Mouse (Mus musculus) telencephalon, adult 2 months (tissue): Measurements from ENCODE around the gene Gdpd1.
A peak's percentile ranks its signal among the peaks of the same experiment; 100 is the strongest.
"Not testable (repeated sequence)": the region's sequence is repeated elsewhere in the genome, so short reads cannot be mapped to it uniquely, and the experiment has no call there.

Experiments used
- DNase-seq: peaks from one replicate; pipeline ENCODE4 v3.0.0-alpha.2; 2011; ENCODE audit warnings: low read depth, low spot score

The Gdpd1 gene

GRCm38 (mm10) chr11:87073866-87074440, at the start of gene Gdpd1:
TSS of gene Gdpd1 (minus strand) at chr11:87074062.
- DNase-seq, result peak; percentile 88

GRCm38 (mm10) chr11:87121864-87122263, 48.0 kb upstream of the Gdpd1 start:
- DNase-seq, result no peak

- no peak for DNase-seq
Measured at GRCm38 (mm10) chr11:87110172-87110909, 36.5 kb upstream of the Gdpd1 start.

DNA sequence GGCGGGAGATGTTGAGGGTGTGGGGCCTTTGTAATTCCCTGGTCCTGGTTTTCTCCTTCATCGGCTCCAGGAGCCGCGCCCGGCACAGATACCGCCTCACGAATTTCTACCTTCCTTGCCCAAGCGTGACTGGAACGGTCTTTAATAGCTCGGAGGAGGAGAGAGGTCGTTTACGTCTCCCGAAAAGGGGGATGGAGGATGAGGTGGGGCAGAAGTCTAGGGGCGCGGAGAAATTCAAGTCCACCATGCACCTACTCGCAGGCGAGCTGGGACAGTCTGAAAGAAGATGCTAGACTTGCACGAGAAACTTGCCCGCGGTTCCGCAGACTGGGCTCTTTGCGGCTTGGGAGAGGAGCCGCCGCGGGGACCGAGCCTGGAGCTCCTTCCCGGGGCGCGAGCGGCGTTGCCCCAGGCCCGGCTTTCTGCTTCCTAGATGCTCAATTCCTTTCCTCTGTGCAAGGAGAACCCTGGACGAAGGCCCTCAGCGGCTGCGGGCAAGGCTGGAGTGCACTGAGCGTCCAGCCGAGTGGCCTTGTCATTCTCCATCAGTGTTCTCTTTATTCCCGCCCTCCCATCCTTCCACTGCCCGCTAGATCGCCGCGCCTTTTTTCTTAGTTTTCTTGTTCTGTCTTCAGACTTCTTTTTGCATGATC, 35.8 kb upstream of the Gdpd1 start:
- no peak for DNase-seq

- DNase-seq, result peak; percentile 100
Measured at GRCm38 (mm10) chr11:87108755-87109518, 35.1 kb upstream of the Gdpd1 start, which contains the start of gene Ska2. TSS of gene Ska2 (plus strand) at chr11:87109234.

GRCm38 (mm10) chr11:87108409-87108754, 34.5 kb upstream of the Gdpd1 start, which contains the start of gene Prr11:
TSS of gene Prr11 (minus strand) at chr11:87108708.
- no peak for DNase-seq

- no peak for DNase-seq
Measured at GRCm38 (mm10) chr11:87087142-87087541, 13.3 kb upstream of the Gdpd1 start.

DNA sequence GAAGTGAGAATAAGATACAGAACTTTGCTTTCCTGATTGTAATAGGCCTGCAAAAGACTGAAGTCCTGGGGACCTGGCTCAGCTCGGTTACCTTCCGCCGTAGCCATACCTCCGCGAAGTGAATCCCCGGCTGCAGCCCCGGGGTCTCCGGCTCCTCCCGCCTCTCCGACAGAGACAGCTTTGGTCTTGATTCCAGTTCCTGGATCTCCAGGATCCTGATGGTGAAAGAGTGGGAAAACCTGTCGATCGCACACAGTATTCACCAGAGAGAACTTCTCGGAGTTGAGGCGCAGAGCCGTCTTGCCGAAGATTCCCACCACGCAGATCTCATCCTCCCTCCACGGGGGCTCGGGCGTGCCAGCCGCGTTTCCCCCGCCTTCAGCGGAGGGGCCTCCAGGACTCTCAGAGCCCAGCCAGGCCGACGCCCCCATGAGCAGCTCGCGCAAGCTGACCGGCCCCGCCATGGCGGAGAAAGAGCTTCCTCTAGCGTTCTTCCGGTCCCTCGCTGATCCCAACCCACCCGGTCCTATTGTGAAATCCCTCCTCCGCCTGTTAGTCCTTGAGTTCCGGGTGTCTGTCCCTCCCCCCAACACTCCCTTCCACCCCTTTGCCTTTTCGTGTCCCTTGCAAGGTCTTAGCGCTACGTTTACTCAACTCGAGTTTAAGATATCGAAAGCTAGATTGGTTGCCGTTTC, 12.6 kb upstream of the Gdpd1 start, which contains the start of gene Smg8:
Gene Smg8 (minus strand): TSS at position 485 of the 695 bp plus-strand sequence.
- peak; percentile 88 for DNase-seq

DNA sequence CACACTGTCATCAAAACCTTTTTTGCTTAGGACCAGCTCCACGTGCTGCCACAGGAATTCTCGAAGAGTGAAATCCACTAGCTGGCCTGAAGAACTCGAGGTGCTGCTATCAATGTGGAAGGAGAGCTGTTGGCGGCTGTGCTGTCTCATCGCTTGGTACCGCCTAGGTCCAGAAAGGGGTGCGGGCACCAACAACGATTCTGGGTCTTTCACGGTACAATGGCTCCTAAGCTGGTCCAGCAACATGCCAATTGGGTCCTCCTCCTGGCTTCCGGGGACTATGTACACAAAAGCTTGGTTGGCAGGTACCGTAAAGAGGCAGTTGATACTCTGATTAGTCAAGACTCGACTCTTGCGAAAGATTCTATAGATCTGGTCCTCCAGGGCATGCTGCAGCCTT, 11.6 kb upstream of the Gdpd1 start:
- DNase-seq, result no peak

DNA sequence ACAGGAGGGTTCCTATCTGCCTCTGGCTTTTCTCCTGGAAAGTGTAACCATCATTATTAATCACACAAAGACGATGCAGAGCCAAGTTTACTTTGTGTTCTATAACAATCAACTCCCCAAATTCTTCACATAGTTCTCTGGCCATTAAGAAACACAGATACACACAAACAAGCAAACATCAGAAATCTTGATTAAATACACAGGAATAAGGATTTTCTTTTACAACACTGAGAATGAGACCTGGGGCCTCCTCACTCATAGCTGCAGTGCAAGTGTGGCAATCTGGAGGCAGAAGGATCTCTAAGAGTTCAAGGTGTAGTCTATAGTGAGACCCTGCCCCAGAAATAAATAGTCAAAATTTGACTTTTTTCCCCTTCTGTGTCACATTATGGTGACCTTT, 9.8 kb upstream of the Gdpd1 start:
- no peak for DNase-seq

- peak; percentile 68 for DNase-seq
Measured at GRCm38 (mm10) chr11:87073343-87073865, 458 bp downstream of the Gdpd1 start.

- no peak for DNase-seq
Measured at GRCm38 (mm10) chr11:87062087-87062486, 11.8 kb downstream of the Gdpd1 start.

- no peak for DNase-seq
Measured at GRCm38 (mm10) chr11:87060410-87060809, 13.5 kb downstream of the Gdpd1 start.

DNA sequence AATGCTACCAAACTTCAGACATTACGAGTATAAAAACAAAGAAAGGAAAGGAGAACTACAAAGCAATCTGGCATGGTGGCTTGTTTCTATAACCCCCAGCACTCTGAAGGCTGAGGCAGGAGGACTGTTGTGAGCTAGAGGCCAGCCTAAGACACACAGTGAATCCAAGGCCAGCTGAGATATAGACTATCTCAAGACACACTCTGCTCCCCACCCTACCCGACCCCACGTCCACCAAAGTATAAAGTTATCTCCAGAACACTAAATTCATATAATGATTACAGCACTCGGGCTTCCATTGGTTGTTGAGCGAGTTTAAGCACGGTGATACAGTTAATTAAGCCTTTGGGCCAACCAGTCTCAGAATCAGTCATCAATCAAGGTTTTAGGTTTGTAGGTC, 17.6 kb downstream of the Gdpd1 start:
- no peak for DNase-seq

GRCm38 (mm10) chr11:87048900-87049299, 25.0 kb downstream of the Gdpd1 start:
- DNase-seq, result not testable (repeated sequence)

GRCm38 (mm10) chr11:87046968-87047367, 26.9 kb downstream of the Gdpd1 start:
- DNase-seq, result no peak

- DNase-seq, result no peak
Measured at GRCm38 (mm10) chr11:87043052-87043451, 30.8 kb downstream of the Gdpd1 start.

GRCm38 (mm10) chr11:87039307-87039963, 34.4 kb downstream of the Gdpd1 start:
- DNase-seq, result no peak

- no peak for DNase-seq
Measured at GRCm38 (mm10) chr11:87036180-87036579, 37.7 kb downstream of the Gdpd1 start.

- DNase-seq, result no peak
Measured at GRCm38 (mm10) chr11:87028212-87028611, 45.6 kb downstream of the Gdpd1 start.
